Mouse (Mus musculus): Measurements from ENCODE around the gene Tmem120a.

Gene Tmem120a

GRCm38 (mm10) chr5:135707855-135708254 lies 36.4 kb downstream of the Tmem120a start:
- DNase-seq (ENCODE audit: low read depth), result no peak

DNA sequence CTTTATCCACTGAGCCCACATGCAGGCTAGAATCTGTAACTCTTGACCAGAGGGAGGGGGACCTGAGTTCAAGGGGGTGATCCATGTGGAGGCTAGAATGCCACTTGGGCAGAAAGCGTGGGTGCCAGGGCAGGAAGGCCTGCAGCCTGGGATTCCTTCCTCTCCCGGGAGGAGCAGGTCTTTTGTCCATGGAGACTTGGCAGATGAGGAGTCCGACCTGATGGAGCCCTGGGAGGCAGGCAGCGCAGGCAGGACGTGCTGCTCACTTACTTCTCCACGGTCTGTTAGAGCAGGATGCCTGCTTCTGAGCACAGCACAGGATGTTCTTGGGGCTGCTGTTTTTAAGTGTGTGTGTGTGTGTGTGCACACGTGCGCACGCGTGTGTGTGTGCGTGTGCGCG lies 37.2 kb downstream of the Tmem120a start:
- no peak for DNase-seq (ENCODE audit: low read depth)

- DNase-seq (ENCODE audit: low read depth), result no peak
Measured at GRCm38 (mm10) chr5:135705383-135705782, 38.9 kb downstream of the Tmem120a start.

DNA sequence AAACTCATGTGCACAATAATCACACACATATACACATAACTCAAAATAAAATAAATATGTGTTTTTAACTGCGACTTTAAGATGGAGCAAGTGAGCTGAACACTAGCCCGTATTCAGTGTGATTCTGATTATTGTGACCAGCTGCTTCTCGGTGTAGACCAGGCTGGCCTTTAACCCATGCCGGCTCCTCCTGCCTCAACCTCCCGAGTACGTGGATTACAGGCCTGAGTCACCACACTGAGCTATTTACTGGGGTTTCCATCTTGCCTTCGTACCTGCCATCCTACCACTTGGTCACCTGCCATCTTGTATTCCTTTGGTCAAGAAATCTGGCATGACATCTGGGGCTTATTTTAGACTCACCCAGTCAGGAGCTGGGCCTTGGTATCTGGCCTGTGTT lies 40.8 kb downstream of the Tmem120a start:
- DNase-seq (ENCODE audit: low read depth), result no peak

DNA sequence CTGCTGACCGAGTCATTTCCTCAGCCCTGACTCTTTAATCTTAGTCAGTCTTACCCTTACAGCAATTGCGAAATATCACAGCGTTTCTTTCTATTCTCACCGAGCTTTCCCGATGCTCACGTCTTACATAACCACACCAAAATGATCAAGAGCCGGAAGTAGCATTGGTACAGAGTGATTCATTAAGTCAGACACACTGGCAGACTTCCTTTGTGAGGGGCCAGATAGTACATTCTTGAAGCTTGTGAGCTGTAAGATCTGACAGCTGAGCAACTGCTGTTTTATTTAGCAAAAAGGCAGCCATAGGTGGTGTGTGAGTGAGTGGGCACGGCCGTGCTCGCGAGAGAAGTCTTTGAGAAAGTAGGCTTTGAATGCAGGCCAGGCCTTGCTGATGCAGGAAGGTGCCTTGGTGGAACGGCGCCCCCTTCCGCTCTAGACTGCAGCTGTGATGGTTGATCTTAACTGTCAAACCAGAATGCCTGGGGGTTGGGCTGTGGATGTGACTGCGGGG lies 41.5 kb downstream of the Tmem120a start:
- peak; percentile 60 for DNase-seq (ENCODE audit: low read depth)

GRCm38 (mm10) chr5:135702190-135702589 lies 42.1 kb downstream of the Tmem120a start:
- DNase-seq (ENCODE audit: low read depth), result no peak

GRCm38 (mm10) chr5:135701601-135702000 lies 42.6 kb downstream of the Tmem120a start:
- no peak for DNase-seq (ENCODE audit: low read depth)

DNA sequence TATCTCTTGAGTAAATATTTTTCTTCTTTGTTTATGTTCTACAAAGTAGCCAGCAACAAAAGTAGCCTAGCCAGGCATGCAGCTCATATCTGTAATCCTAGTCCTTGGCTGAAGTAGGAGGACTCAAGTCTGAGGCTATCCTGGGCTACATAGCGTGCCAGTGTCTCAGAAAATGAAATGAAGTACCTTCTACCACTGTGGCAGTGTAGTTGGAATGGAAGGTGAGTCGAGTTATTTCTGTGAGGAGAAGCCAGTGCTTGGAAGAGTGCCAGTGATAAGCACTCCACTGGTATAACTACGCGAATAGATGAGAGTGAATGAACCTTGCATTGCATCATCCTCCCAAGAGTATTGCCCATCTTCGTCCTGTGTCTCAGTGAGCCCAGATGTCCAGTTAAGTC lies 46.5 kb downstream of the Tmem120a start:
- DNase-seq (ENCODE audit: low read depth), result no peak

- DNase-seq (ENCODE audit: low read depth), result no peak
Measured at GRCm38 (mm10) chr5:135695277-135695721, 48.9 kb downstream of the Tmem120a start.

DNA sequence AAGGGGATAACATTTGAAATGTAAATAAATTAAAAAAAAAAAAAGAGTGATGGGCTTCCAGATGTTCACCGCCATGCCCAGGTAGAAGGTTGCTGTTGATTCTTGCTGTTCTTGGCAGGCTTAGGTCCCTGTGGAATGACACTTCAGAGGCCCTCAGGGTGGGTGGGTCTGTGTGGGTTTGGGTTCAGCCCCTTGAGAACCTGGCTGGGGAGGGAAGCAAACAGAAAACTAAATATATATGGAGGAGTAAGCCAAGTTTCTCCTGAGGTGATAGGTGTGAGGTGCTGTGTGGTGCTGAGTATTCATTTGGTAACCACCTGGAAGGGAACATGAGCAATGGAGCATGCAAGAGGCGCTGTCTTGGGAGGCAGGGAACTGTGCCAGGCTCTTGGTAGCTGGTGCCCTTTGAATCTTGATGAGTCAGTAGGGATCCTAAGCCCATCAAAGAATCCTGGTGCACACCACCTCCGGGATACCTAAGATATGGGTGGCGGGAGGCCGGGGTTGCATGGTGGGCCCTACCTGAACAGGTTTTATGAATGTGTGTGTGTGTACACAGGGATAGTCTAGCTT lies 50.9 kb downstream of the Tmem120a start:
- no peak for DNase-seq (ENCODE audit: low read depth)

GRCm38 (mm10) chr5:135691266-135691665 lies 53.0 kb downstream of the Tmem120a start:
- DNase-seq (ENCODE audit: low read depth), result no peak

- no peak for DNase-seq (ENCODE audit: low read depth)
Measured at GRCm38 (mm10) chr5:135690401-135690800, 53.8 kb downstream of the Tmem120a start.
